Mouse (Mus musculus): ENCODE results near the gene Meioc. TPM values are rescaled to one million over a fixed set of nuclear protein-coding genes. Genes with fewer than 3 reads are reported as not detected.
"Not testable (repeated sequence)": the region's sequence is repeated elsewhere in the genome, so short reads cannot be mapped to it uniquely, and the experiment has no call there.

Meioc gene
- polyA plus RNA-seq, 1 experiment from 2014 or later: 0.79 TPM

DNA sequence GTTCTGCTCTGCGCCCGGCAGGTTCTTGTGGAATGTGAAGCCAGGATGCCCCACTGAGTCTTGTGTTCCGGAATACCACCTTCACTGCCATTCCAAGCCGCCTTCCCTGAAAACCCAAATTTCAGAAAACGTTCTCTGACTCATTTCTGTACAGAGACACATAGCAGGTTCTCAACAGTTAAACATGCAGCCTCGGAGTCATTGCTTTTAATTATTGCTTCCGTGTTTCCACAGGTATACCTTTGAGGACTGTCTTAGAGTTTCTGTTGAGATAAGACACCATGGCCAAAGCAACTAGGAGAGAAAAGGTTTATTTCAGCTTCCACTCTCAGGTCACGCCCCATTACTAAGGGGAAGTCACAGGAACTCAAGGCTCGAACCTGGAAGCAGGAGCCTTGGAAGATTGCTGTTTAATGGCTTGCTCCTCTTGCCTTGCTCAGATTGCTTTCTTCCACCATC lies 34.5 kb downstream of the Meioc start:
- no peak for ATAC-seq (ENCODE audit: insufficient read depth, low FRiP score)
- Histone ChIP-seq H3K4me2 (ENCODE audit: low read depth, low read length) (peak overlapping the region; percentile 90), H3K36me3 (ENCODE audit: control insufficient read depth, insufficient read depth, low read length) (no peaks in the 10 kb centered on the region), H3K27me3 (ENCODE audit: control insufficient read depth, insufficient read depth, low read length) (no peaks in the 10 kb centered on the region), H3K4me1 (ENCODE audit: control insufficient read depth, insufficient read depth, low read length) (peaks cover 13% of the 10 kb centered on the region), H3K9ac (ENCODE audit: low read length) (peak overlapping the region; percentile 93), H3K4me3 (replicated peaks; ENCODE audit: low read length) (peak overlapping the region; percentile 91), H3K9me3 (replicated peaks; ENCODE audit: control insufficient read depth, low read length) (no peaks in the 10 kb centered on the region), H3K27ac (ENCODE audit: low read length) (peak overlapping the region; percentile 50)
- WGBS: 13% methylated on average over 9 of the region's 9 CpGs

- H3K9ac ChIP-seq (ENCODE audit: low read length); H3K4me3 ChIP-seq (replicated peaks; ENCODE audit: low read length); H3K9me3 ChIP-seq (replicated peaks; ENCODE audit: control insufficient read depth, low read length); H3K27me3 ChIP-seq (ENCODE audit: control insufficient read depth, insufficient read depth, low read length); H3K27ac ChIP-seq (ENCODE audit: low read length); H3K36me3 ChIP-seq (ENCODE audit: control insufficient read depth, insufficient read depth, low read length); ATAC-seq (ENCODE audit: insufficient read depth, low FRiP score); H3K4me2 ChIP-seq (ENCODE audit: low read depth, low read length); H3K4me1 ChIP-seq (ENCODE audit: control insufficient read depth, insufficient read depth, low read length): not testable (repeated sequence)
- WGBS: 88% methylated on average over 6 of the region's 6 CpGs
These were observed 38.7 kb downstream of the Meioc start for GRCm38 (mm10) chr11:102702206-102702605.

DNA sequence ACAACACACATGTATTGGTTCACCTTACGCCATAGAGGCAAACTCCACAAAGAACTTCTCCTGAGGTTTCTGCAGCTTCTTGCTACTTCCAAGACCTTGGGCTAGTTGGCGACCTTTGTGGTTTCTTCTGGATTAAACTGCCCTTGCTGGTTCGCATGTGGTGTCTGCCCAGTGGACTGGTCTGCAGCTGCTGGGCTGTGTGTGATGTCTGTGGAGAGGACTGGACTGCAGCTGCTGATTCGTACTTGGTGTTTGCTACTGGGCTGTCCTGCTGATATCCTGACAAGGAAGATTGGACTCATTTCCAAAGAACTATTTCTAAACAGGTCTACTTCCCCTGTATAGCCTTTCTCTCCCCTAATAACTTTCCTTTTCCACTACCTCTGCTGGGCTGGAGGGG lies 48.9 kb downstream of the Meioc start:
- WGBS: 84% methylated on average over 4 of the region's 4 CpGs
- no peaks in the 10 kb centered on the region for H3K27me3 ChIP-seq (ENCODE audit: control insufficient read depth, insufficient read depth, low read length)
- H3K9ac ChIP-seq (ENCODE audit: low read length): no peak overlapping the region
- H3K4me1 ChIP-seq (ENCODE audit: control insufficient read depth, insufficient read depth, low read length): no peaks in the 10 kb centered on the region
- H3K9me3 ChIP-seq (replicated peaks; ENCODE audit: control insufficient read depth, low read length): no peaks in the 10 kb centered on the region; the same call in 1 of the 2 replicates
- no peak overlapping the region for H3K4me3 ChIP-seq (replicated peaks; ENCODE audit: low read length)
- ATAC-seq (ENCODE audit: insufficient read depth, low FRiP score): no peak
- H3K27ac ChIP-seq (ENCODE audit: low read length): no peak overlapping the region
- no peaks in the 10 kb centered on the region for H3K36me3 ChIP-seq (ENCODE audit: control insufficient read depth, insufficient read depth, low read length)
- no peak overlapping the region for H3K4me2 ChIP-seq (ENCODE audit: low read depth, low read length)

DNA sequence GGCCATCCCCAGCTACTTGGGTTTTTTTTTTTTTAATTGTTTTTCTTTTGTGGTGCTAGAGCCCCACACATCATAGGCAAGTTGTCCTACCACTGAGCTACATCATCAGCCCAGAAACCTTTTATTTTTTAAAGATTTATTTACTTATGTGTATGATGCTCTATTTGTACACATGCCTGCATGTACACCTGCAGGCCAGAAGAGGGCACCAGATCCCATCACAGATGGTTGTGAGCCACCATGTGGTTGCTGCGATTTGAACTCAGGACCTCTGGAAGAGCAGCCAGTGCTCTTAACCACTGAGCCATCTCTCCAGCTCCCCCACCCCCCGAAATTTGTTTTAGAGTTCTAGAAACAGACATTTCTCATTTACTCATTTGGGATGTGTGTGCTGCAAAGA lies 51.1 kb downstream of the Meioc start:
- H3K4me2 ChIP-seq (ENCODE audit: low read depth, low read length); H3K36me3 ChIP-seq (ENCODE audit: control insufficient read depth, insufficient read depth, low read length); H3K9me3 ChIP-seq (replicated peaks; ENCODE audit: control insufficient read depth, low read length); H3K27me3 ChIP-seq (ENCODE audit: control insufficient read depth, insufficient read depth, low read length); H3K27ac ChIP-seq (ENCODE audit: low read length); H3K9ac ChIP-seq (ENCODE audit: low read length); H3K4me3 ChIP-seq (replicated peaks; ENCODE audit: low read length); H3K4me1 ChIP-seq (ENCODE audit: control insufficient read depth, insufficient read depth, low read length); ATAC-seq (ENCODE audit: insufficient read depth, low FRiP score): not testable (repeated sequence)
- 72% methylated on average over 2 of the region's 2 CpGs for WGBS

DNA sequence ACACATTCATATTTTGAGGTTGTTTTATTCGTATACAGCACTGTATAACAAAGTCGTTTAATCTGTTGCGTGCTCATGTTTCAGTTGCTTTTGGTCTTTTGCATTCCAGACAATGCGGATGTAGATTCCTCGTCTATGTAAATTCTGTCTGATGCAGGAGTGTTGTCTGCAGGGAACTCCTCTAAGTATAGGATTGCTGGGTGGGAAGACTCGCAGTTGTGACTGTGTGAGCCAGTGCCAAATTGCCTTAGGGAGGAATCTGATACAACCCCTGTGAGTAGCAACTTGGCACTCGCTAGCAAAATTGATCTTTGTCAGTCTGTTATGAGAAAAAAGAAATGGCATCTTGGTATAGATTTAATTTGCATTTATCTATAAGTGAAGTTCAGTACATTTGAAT lies 52.6 kb downstream of the Meioc start:
- Histone ChIP-seq H3K4me3 (replicated peaks; ENCODE audit: low read length) (no peak overlapping the region), H3K9me3 (replicated peaks; ENCODE audit: control insufficient read depth, low read length) (no peaks in the 10 kb centered on the region; the same call in 1 of the 2 replicates), H3K4me1 (ENCODE audit: control insufficient read depth, insufficient read depth, low read length) (no peaks in the 10 kb centered on the region), H3K27ac (ENCODE audit: low read length) (no peak overlapping the region), H3K27me3 (ENCODE audit: control insufficient read depth, insufficient read depth, low read length) (no peaks in the 10 kb centered on the region), H3K36me3 (ENCODE audit: control insufficient read depth, insufficient read depth, low read length) (no peaks in the 10 kb centered on the region), H3K4me2 (ENCODE audit: low read depth, low read length) (no peak overlapping the region), H3K9ac (ENCODE audit: low read length) (no peak overlapping the region)
- no peak for ATAC-seq (ENCODE audit: insufficient read depth, low FRiP score)
- 72% methylated on average over 7 of the region's 7 CpGs for WGBS

DNA sequence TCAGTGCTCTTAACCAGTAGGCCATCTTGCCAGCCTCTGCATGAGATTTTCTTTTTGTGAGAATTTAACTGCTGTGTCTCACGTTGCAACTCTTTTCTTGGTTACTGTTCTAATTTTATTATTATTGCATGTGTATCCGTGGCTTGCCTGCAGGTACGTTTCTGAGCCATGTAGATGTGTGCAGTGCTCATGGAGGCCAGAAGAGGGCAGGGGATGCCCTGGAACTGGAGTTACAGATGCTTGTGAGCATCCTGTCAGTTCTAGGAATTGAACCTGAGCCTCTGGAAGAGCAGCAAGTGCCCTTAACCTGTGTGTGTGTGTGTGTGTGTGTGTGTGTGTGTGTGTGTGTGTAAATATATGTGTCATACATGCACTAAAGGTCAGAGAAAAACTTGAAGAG lies 62.1 kb downstream of the Meioc start:
- Histone ChIP-seq H3K4me1 (ENCODE audit: control insufficient read depth, insufficient read depth, low read length) (no peaks in the 10 kb centered on the region), H3K27ac (ENCODE audit: low read length) (no peak overlapping the region), H3K9me3 (replicated peaks; ENCODE audit: control insufficient read depth, low read length) (no peaks in the 10 kb centered on the region), H3K36me3 (ENCODE audit: control insufficient read depth, insufficient read depth, low read length) (no peaks in the 10 kb centered on the region), H3K27me3 (ENCODE audit: control insufficient read depth, insufficient read depth, low read length) (no peaks in the 10 kb centered on the region), H3K9ac (ENCODE audit: low read length) (no peak overlapping the region), H3K4me2 (ENCODE audit: low read depth, low read length) (no peak overlapping the region), H3K4me3 (replicated peaks; ENCODE audit: low read length) (no peak overlapping the region)
- no peak for ATAC-seq (ENCODE audit: insufficient read depth, low FRiP score)
- WGBS: 31% methylated on average over 3 of the region's 3 CpGs

DNA sequence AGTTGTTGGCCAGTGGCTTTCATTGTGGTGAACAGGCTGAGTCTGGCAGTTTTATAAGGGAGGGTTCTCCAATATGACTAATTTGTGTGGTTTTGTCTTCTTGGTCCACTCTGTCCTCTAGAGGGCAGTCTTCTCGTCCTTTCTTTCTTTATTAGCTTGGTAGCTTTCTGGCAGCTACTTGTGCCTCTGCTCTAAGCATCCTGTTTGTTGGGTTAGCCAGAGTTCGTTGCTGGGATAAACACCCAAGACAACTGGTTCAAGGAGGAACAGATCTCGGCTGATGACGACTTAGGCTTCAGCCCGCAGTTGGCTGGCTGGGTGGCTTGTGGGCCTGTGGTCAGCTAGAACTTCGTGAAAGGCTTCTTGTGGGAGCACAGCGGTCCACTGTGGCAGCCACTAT lies 65.1 kb downstream of the Meioc start:
- Histone ChIP-seq H3K9ac (ENCODE audit: low read length) (no peak overlapping the region), H3K4me1 (ENCODE audit: control insufficient read depth, insufficient read depth, low read length) (no peaks in the 10 kb centered on the region), H3K4me2 (ENCODE audit: low read depth, low read length) (no peak overlapping the region), H3K27me3 (ENCODE audit: control insufficient read depth, insufficient read depth, low read length) (no peaks in the 10 kb centered on the region), H3K9me3 (replicated peaks; ENCODE audit: control insufficient read depth, low read length) (no peaks in the 10 kb centered on the region), H3K4me3 (replicated peaks; ENCODE audit: low read length) (no peak overlapping the region), H3K27ac (ENCODE audit: low read length) (no peak overlapping the region), H3K36me3 (ENCODE audit: control insufficient read depth, insufficient read depth, low read length) (no peaks in the 10 kb centered on the region)
- no peak for ATAC-seq (ENCODE audit: insufficient read depth, low FRiP score)
- whole genome bisulfite sequencing: 33% methylated on average over 7 of the region's 7 CpGs

DNA sequence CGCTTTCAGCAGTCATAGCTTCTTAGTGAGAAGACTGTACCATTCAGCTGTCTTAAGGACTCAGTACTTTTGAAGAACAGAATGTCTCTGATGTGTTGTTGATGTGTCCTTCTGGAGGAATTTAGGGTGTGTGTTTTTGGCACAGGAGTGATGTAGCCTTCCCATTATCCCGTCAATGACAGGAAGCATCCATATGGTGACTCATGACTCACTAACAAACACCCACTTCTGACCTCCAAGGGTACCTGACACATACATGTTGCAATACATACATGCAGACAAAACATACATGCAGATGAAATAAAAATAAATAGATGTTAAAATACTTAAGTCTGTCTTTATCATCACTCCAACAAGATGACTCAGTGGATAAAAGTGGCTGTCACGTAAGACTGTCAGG lies 66.3 kb downstream of the Meioc start:
- Histone ChIP-seq H3K27ac (ENCODE audit: low read length) (no peak overlapping the region), H3K36me3 (ENCODE audit: control insufficient read depth, insufficient read depth, low read length) (no peaks in the 10 kb centered on the region), H3K27me3 (ENCODE audit: control insufficient read depth, insufficient read depth, low read length) (no peaks in the 10 kb centered on the region), H3K9ac (ENCODE audit: low read length) (no peak overlapping the region), H3K4me1 (ENCODE audit: control insufficient read depth, insufficient read depth, low read length) (no peaks in the 10 kb centered on the region), H3K4me3 (replicated peaks; ENCODE audit: low read length) (no peak overlapping the region), H3K4me2 (ENCODE audit: low read depth, low read length) (no peak overlapping the region), H3K9me3 (replicated peaks; ENCODE audit: control insufficient read depth, low read length) (no peaks in the 10 kb centered on the region)
- 80% methylated on average over 3 of the region's 3 CpGs for WGBS
- no peak for ATAC-seq (ENCODE audit: insufficient read depth, low FRiP score)

- WGBS: 65% methylated on average over 6 of the region's 6 CpGs
- Histone ChIP-seq H3K4me3 (replicated peaks; ENCODE audit: low read length) (no peak overlapping the region), H3K4me2 (ENCODE audit: low read depth, low read length) (no peak overlapping the region), H3K9ac (ENCODE audit: low read length) (no peak overlapping the region), H3K27me3 (ENCODE audit: control insufficient read depth, insufficient read depth, low read length) (no peaks in the 10 kb centered on the region), H3K4me1 (ENCODE audit: control insufficient read depth, insufficient read depth, low read length) (no peaks in the 10 kb centered on the region), H3K27ac (ENCODE audit: low read length) (no peak overlapping the region), H3K9me3 (replicated peaks; ENCODE audit: control insufficient read depth, low read length) (no peaks in the 10 kb centered on the region), H3K36me3 (ENCODE audit: control insufficient read depth, insufficient read depth, low read length) (no peaks in the 10 kb centered on the region)
- no peak for ATAC-seq (ENCODE audit: insufficient read depth, low FRiP score)
These were observed 67.8 kb downstream of the Meioc start for GRCm38 (mm10) chr11:102731366-102731765.
